9 mouse cellular contexts compared by ENCODE assay signal in genomic region chr10:71239479-71240120, GRCm38 (mm10). TPM values are rescaled to one million over a fixed set of nuclear protein-coding genes. Genes with fewer than 3 reads are reported as not detected.
DNase-seq lines count a peak whose midpoint lies in the region; ATAC-seq and TF ChIP-seq lines count a peak whose summit lies in the region.
"Had no signal": no experiment of that assay in that cellular context is flagged by ENCODE, and none has a peak within 500 bp of the region (broad histone marks: within the 10 kb centered on the region; RNA-seq: fewer than 3 reads in every experiment).

No protein-coding gene starts in this region.

- WGBS in liver, postnatal 0 days (ENCODE audit: insufficient replicate concordance): 45% methylated on average over 6 of the region's 6 CpGs
- WGBS in forebrain, embryonic 13.5 days: 65% methylated on average over 6 of the region's 6 CpGs
- WGBS in forebrain, embryonic 11.5 days: 74% methylated on average over 6 of the region's 6 CpGs

- peak overlapping the region; percentile 20; the same call in 1 of the 2 replicates for H3K4me3 ChIP-seq in liver, postnatal 0 days (ENCODE audit: low read depth, low read length)
- no peak overlapping the region for H3K4me3 ChIP-seq in forebrain, embryonic 13.5 days
- no peak overlapping the region for H3K4me3 ChIP-seq in forebrain, embryonic 11.5 days (ENCODE audit: low read depth, low read length)
- H3K4me3 ChIP-seq: embryonic facial prominence, embryonic 12.5 days had no signal

- no peaks in the 10 kb centered on the region for H3K9me3 ChIP-seq in liver, postnatal 0 days (ENCODE audit: low read length)
- H3K9me3 ChIP-seq in forebrain, embryonic 13.5 days (replicated peaks): no peaks in the 10 kb centered on the region
- H3K9me3 ChIP-seq in forebrain, embryonic 11.5 days (ENCODE audit: control insufficient read depth, low read length): no peaks in the 10 kb centered on the region
- H3K9me3 ChIP-seq: embryonic facial prominence, embryonic 12.5 days had no signal

- no peaks in the 10 kb centered on the region for H3K27me3 ChIP-seq in liver, postnatal 0 days (ENCODE audit: insufficient read depth, low read length)
- H3K27me3 ChIP-seq in forebrain, embryonic 13.5 days: no peaks in the 10 kb centered on the region
- no peaks in the 10 kb centered on the region for H3K27me3 ChIP-seq in forebrain, embryonic 11.5 days (ENCODE audit: control insufficient read depth, insufficient read depth, low read length)
- H3K27me3 ChIP-seq: embryonic facial prominence, embryonic 12.5 days had no signal

- no peak overlapping the region for H3K9ac ChIP-seq in liver, postnatal 0 days (replicated peaks)
- no peak overlapping the region for H3K9ac ChIP-seq in forebrain, embryonic 13.5 days
- H3K9ac ChIP-seq in forebrain, embryonic 11.5 days (ENCODE audit: low read length): no peak overlapping the region
- H3K9ac ChIP-seq: embryonic facial prominence, embryonic 12.5 days had no signal

- H3K27ac ChIP-seq in liver, postnatal 0 days (ENCODE audit: low read depth): peak overlapping the region; percentile 40; the same call in 1 of the 2 replicates
- H3K27ac ChIP-seq in forebrain, embryonic 13.5 days: no peak overlapping the region
- no peak overlapping the region for H3K27ac ChIP-seq in forebrain, embryonic 11.5 days (ENCODE audit: low read depth, low read length)
- H3K27ac ChIP-seq: embryonic facial prominence, embryonic 12.5 days had no signal

- peaks cover 8% of the 10 kb centered on the region for H3K36me3 ChIP-seq in liver, postnatal 0 days (replicated peaks; ENCODE audit: insufficient read depth, low read length)
- peaks cover 8% of the 10 kb centered on the region for H3K36me3 ChIP-seq in forebrain, embryonic 13.5 days (ENCODE audit: poor library complexity, severe bottlenecking)
- H3K36me3 ChIP-seq in forebrain, embryonic 11.5 days (ENCODE audit: control insufficient read depth, insufficient read depth, low read length): peaks cover 2% of the 10 kb centered on the region; the same call in 1 of the 2 replicates

- ATAC-seq in liver, postnatal 0 days: no peak
- no peak for ATAC-seq in forebrain, embryonic 13.5 days
- no peak for ATAC-seq in forebrain, embryonic 11.5 days (replicated peaks; ENCODE audit: low FRiP score)

- peaks cover 13% of the 10 kb centered on the region for H3K4me1 ChIP-seq in liver, postnatal 0 days (ENCODE audit: insufficient read depth)
- H3K4me1 ChIP-seq in forebrain, embryonic 13.5 days: peaks cover 9% of the 10 kb centered on the region
- H3K4me1 ChIP-seq in forebrain, embryonic 11.5 days (replicated peaks; ENCODE audit: control insufficient read depth, insufficient read depth, low read length): no peaks in the 10 kb centered on the region

- peak overlapping the region; percentile 53 for H3K4me2 ChIP-seq in liver, postnatal 0 days (ENCODE audit: low read depth, low read length)
- H3K4me2 ChIP-seq in forebrain, embryonic 13.5 days: no peak overlapping the region
- no peak overlapping the region for H3K4me2 ChIP-seq in forebrain, embryonic 11.5 days (ENCODE audit: low read depth, low read length, severe bottlenecking)
- H3K4me2 ChIP-seq: embryonic facial prominence, embryonic 12.5 days had no signal

- DNase-seq in spleen, postnatal 36 days (ENCODE audit: low spot score in 2 of 2): peak; percentile 80 to 88
- DNase-seq in spleen, postnatal 4 days (ENCODE audit: low spot score in 2 of 2): no peak
- DNase-seq in adipocyte (ENCODE audit: low spot score): peak; percentile 34
- DNase-seq in liver, postnatal 0 days: no peak
- DNase-seq in thymus, postnatal 25 days: peak; percentile 45
- no peak for DNase-seq in forebrain, embryonic 11.5 days (ENCODE audit: low spot score)
- DNase-seq in ovary, postnatal 14 days (ENCODE audit: low spot score): no peak

- TF ChIP-seq CTCF in liver, postnatal 0 days (IDR thresholded peaks at IDR 0.05; ENCODE audit: low read depth): no peak

- TF ChIP-seq EP300 in liver, postnatal 0 days (IDR thresholded peaks at IDR 0.05; ENCODE audit: low read depth): peak; percentile 13; the same call in 1 of the 2 replicates

RNA-seq across cellular contexts. Expression of gene Tfam, which starts 1.5 kb away (rescaled TPM):
- polyA plus RNA-seq in liver, postnatal 0 days (2015; fragmentation: Nextera tagmentation; extraction: Ambion mirVana): 33.4 and 36.9 TPM in 2 replicates
- polyA plus RNA-seq in forebrain, embryonic 13.5 days (2015; fragmentation: Nextera tagmentation; extraction: Ambion mirVana): 75.8 and 78.5 TPM in 2 replicates
- polyA plus RNA-seq in forebrain, embryonic 11.5 days (2014; fragmentation: Nextera tagmentation; extraction: Ambion mirVana): 87.2 and 99.4 TPM in 2 replicates

RNA-seq across cellular contexts. Expression of gene Ube2d1, which starts 45.5 kb away (rescaled TPM):
- polyA plus RNA-seq in liver, postnatal 0 days (2015; fragmentation: Nextera tagmentation; extraction: Ambion mirVana): 6.9 and 8.8 TPM in 2 replicates
- 142 and 155 TPM in 2 replicates for polyA plus RNA-seq in forebrain, embryonic 13.5 days (2015; fragmentation: Nextera tagmentation; extraction: Ambion mirVana)
- polyA plus RNA-seq in forebrain, embryonic 11.5 days (2014; fragmentation: Nextera tagmentation; extraction: Ambion mirVana): 139 and 150 TPM in 2 replicates

Comparison
In these comparisons a context has a peak if more than half of its experiments do, and no peak if none do; other contexts are left out.
1. DNase-seq: peak in spleen, postnatal 36 days (2 of 2), adipocyte (single experiment) and thymus, postnatal 25 days (single experiment); none in spleen, postnatal 4 days (0 of 2), liver, postnatal 0 days (single experiment), forebrain, embryonic 11.5 days (single experiment) and ovary, postnatal 14 days (single experiment).
2. RNA of gene Ube2d1, which starts 45.5 kb away (polyA plus RNA-seq): 142 to 155 TPM in forebrain, embryonic 13.5 days and 139 to 150 TPM in forebrain, embryonic 11.5 days; 6.9 to 8.8 TPM in liver, postnatal 0 days; every median in the first group is over 10 times any median in the second.